Mouse (Mus musculus) neural tube, embryonic 11.5 days (tissue): ENCODE measurements around the gene Ergic2. TPM values are rescaled to one million over a fixed set of nuclear protein-coding genes. Genes with fewer than 3 reads are reported as not detected.
A peak's percentile ranks its signal among the peaks of the same experiment; 100 is the strongest.

ENCODE experiments used
- ATAC-seq: fragments of 200-750 bp; cut with Nextera tagmentation; 2 replicates; pipeline ENCODE4 v1.8.0; 2017; ENCODE audit warnings: moderate number of reproducible peaks, mild to moderate bottlenecking, moderate TSS enrichment, moderate library complexity; ENCODE audit not compliant: insufficient read depth, low FRiP score, low TSS enrichment
- DNase-seq: peaks from one replicate; pipeline ENCODE4 v3.0.0-alpha.2; 2015; ENCODE audit warnings: low spot score
- H3K27ac ChIP-seq: fragments of 300-500 bp; sonication (generic); 2 replicates; pipeline ENCODE4 v1.5.1; 2014; ENCODE audit warnings: low read depth, mild to moderate bottlenecking, low read length
- H3K27me3 ChIP-seq: fragments of 300-500 bp; sonication (generic); 2 replicates; pipeline ENCODE4 v1.6.1; 2014; ENCODE audit warnings: mild to moderate bottlenecking, low read length, mixed read lengths; ENCODE audit not compliant: control insufficient read depth, insufficient read depth
- H3K36me3 ChIP-seq: fragments of 300-500 bp; sonication (generic); 2 replicates; pipeline ENCODE4 v1.6.1; 2014; ENCODE audit warnings: mild to moderate bottlenecking, low read length, moderate library complexity, mixed read lengths; ENCODE audit not compliant: control insufficient read depth, insufficient read depth
- H3K4me1 ChIP-seq: fragments of 300-500 bp; sonication (generic); 2 replicates; pipeline ENCODE4 v1.6.1; 2014; ENCODE audit warnings: low read length, mixed read lengths; ENCODE audit not compliant: control insufficient read depth, insufficient read depth
- H3K4me2 ChIP-seq: fragments of 300-500 bp; sonication (generic); 2 replicates; pipeline ENCODE4 v1.6.1; 2014; ENCODE audit warnings: low read depth, mild to moderate bottlenecking, moderate library complexity
- H3K4me3 ChIP-seq: fragments of 300-500 bp; sonication (generic); 2 replicates; pipeline ENCODE4 v1.5.1; 2014; ENCODE audit warnings: low read depth, low read length
- H3K9ac ChIP-seq: fragments of 300-500 bp; sonication (generic); 2 replicates; pipeline ENCODE4 v1.6.1; 2014; ENCODE audit warnings: mild to moderate bottlenecking, low read length
- H3K9me3 ChIP-seq: fragments of 300-500 bp; sonication (generic); 2 replicates; pipeline ENCODE4 v1.6.1; 2016; ENCODE audit warnings: low read length; ENCODE audit not compliant: control insufficient read depth
- WGBS: fragments of 180-500 bp; shearing (Covaris S2); extraction: QIAGEN DNeasy Blood & Tissue Kit; methylation state at CpG from one replicate; pipeline ENCODE4 v1.1.7; 2014; 5-methylcytosine and 5-hydroxymethylcytosine counted together
- polyA plus RNA-seq: library from polyadenylated mRNA; unstranded; fragments of >200 nt; fragmentation: Nextera tagmentation; extraction: Ambion mirVana; gene quantifications from 2 replicates; pipeline ENCODE4 v1.2.1, GENCODE M21; 2014

The Ergic2 gene
- polyA plus RNA-seq, 1 experiment from 2014 or later, result 210 TPM

DNA sequence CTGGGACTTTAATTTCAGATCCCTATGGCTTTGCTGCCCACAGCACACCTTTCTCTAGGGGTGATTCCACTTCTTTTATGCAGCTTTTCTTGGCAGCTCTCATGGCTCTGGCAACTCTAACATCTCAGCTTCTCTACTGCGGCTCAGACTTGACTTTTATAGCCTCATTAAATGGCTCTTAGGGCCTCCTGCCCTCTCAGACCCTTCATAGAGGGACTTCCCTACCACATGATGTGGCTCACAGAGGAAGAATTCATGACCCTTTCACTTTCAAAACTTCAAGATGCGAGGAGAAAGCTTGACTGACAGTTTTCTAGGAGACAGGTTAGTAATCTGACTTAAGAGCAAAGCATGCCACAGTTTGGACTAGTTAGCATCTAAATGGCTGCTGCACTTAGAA, 10.5 kb upstream of the Ergic2 start:
- Histone ChIP-seq H3K27ac (no peak overlapping the region), H3K9me3 (no peaks in the 10 kb centered on the region), H3K4me2 (no peak overlapping the region), H3K4me1 (no peaks in the 10 kb centered on the region), H3K4me3 (no peak overlapping the region), H3K36me3 (no peaks in the 10 kb centered on the region), H3K27me3 (no peaks in the 10 kb centered on the region), H3K9ac (no peak overlapping the region)
- DNase-seq (no peak), ATAC-seq (no peak)
- 51% methylated on average over 2 of the region's 2 CpGs for WGBS

DNA sequence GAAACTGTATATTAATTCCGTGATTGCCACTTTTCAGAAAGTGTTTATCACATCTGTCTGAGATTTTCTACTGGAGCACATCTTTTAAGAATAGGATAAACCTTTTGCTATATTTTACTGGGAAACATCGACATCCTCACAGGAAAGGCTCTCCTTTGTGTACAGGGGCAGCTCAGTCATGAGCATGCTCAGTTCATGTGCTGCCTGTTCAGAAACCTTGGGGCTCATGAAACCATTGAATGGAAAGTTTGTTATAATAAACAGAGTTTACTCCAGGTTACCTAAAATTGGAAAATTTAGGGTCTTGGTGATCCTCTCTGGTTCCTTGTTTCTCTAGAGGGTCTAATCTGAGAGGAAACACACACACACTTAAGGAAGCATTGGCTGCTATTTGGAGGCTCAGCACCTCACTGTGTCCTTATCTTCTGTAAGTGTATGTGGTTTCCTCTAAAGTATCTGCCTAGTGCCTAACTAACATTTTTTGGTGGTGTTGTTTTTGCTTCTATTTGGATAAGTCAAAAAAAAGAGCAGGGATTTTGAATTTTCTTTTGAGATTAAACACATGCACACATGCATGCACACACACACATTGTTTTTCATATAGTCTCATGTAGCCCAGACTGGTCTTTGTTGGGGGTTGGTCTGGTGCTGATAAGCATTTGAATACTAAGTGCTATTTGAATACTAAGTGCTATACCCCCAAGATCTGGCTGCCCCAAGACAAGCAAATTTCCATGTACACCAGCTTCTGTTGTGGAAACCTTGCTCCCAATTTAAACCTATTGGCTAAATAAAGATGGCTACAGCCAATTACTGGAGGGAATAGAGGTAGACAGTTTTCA, 6.3 kb upstream of the Ergic2 start:
- Histone ChIP-seq H3K4me1 (no peaks in the 10 kb centered on the region), H3K27me3 (no peaks in the 10 kb centered on the region), H3K4me3 (no peak overlapping the region), H3K4me2 (no peak overlapping the region), H3K9me3 (no peaks in the 10 kb centered on the region), H3K9ac (no peak overlapping the region), H3K36me3 (no peaks in the 10 kb centered on the region), H3K27ac (no peak overlapping the region)
- ATAC-seq, result no peak
- DNase-seq, result no peak
- 87% methylated on average over 2 of the region's 2 CpGs for WGBS

DNA sequence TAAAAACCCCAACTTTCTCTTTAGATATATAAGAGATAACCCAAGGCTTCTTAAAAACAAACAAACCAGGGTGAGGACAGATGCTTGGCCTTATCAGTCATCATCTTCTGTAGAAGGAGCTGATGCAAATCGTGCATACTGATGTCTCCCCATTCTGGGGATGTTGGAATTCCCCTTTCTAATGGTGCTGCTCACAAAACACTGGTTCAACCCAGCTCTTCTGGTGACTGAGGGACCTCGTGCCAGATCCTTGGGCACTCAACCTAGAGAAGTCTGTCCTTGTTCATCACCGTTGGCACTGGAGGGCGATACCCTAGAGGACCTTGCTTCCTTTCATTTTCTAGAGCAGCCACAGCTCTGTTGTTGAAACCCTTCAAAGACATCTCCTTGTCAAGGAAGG, 4.6 kb upstream of the Ergic2 start:
- H3K27ac ChIP-seq, result no peak overlapping the region
- H3K9me3 ChIP-seq, result no peaks in the 10 kb centered on the region
- no peak overlapping the region for H3K4me3 ChIP-seq
- 95% methylated on average over 4 of the region's 4 CpGs for WGBS
- no peak overlapping the region for H3K9ac ChIP-seq
- ATAC-seq (no peak), DNase-seq (no peak)
- 0 out of 2 replicates have a peak, but pooled peaks cover 2% of the 10 kb centered on the region for H3K4me1 ChIP-seq
- no peaks in the 10 kb centered on the region for H3K27me3 ChIP-seq
- no peaks in the 10 kb centered on the region for H3K36me3 ChIP-seq
- no peak overlapping the region for H3K4me2 ChIP-seq

DNA sequence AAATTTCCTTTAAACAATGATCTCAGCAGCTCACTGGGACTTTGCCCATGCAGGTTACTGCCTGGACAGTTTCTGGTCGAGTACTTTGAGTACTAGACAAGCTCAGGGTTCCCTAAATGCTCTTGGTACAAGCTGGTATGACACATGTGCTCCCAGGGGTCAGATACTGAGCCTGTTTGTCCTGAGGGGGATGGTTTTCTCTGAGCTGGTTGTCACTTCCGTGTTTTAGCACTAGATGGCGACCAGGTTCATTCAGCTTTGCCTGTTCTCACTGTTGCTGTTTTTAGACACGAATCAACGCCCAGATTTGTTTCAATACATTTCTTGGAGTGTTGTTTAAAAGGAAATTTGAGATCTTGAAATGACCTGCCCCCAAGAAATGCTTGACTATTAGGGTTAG, 2.6 kb upstream of the Ergic2 start:
- Histone ChIP-seq H3K9ac (no peak overlapping the region), H3K4me1 (0 out of 2 replicates have a peak, but pooled peaks cover 2% of the 10 kb centered on the region), H3K9me3 (no peaks in the 10 kb centered on the region), H3K27me3 (no peaks in the 10 kb centered on the region), H3K27ac (no peak overlapping the region), H3K36me3 (no peaks in the 10 kb centered on the region), H3K4me3 (no peak overlapping the region), H3K4me2 (no peak overlapping the region)
- WGBS, result 16% methylated on average over 5 of the region's 5 CpGs
- peak; percentile 58 for DNase-seq
- no peak for ATAC-seq

DNA sequence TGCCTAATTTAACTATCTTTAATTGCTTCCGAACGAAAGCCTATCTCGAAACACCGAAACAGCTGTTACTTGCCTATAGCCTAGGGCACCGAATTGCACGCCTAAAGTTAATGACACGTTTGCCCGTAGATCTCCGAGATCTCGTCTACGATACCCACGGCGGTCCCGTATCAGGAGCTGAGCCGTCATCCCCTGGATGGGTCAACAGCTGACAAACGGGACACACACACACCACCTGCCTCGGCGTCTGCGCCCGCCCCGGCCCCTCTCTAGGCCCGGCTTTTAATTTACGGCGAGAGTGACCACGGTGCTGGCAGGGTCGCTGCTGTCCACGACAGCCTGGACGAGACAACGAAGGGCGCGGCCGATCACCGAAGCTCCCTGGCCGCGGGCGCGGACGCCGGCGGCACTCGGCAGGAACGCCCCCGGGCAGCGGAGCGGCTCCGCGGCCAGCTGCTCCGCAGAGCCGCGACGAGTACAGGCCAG, 740 bp downstream of the Ergic2 start:
- DNase-seq, result no peak
- Histone ChIP-seq H3K36me3 (no peaks in the 10 kb centered on the region), H3K4me1 (0 out of 2 replicates have a peak, but pooled peaks cover 2% of the 10 kb centered on the region), H3K9me3 (no peaks in the 10 kb centered on the region), H3K9ac (peak overlapping the region; percentile 99), H3K27ac (peak overlapping the region; percentile 81), H3K4me3 (peak overlapping the region; percentile 96), H3K4me2 (peak overlapping the region; percentile 75), H3K27me3 (no peaks in the 10 kb centered on the region)
- ATAC-seq, result peak; percentile 71
- WGBS, result under 1% methylated on average over 51 of the region's 51 CpGs

DNA sequence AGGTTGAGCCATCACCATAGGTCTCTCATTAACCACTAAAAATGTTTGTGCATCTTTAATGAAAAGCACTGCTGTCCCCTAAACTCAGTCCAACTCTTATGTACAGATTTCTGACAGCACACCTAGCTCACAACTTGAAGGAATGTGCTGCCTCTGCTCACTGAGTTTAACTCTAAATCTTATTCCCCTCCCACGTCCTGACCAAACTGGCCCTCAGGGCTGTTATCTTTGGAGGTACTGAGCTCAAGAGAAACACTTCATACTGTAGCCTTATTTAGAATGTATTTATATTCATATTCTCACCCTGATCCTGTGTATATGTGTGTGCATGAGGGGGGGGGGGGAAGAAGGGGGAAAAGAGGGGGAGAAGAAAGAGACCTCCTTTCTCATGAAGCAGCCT, 4.7 kb downstream of the Ergic2 start:
- Histone ChIP-seq H3K36me3 (no peaks in the 10 kb centered on the region; the same call in 1 of the 2 replicates), H3K4me2 (no peak overlapping the region), H3K27ac (no peak overlapping the region), H3K4me1 (no peaks in the 10 kb centered on the region), H3K27me3 (no peaks in the 10 kb centered on the region), H3K9me3 (no peaks in the 10 kb centered on the region), H3K4me3 (no peak overlapping the region), H3K9ac (no peak overlapping the region)
- WGBS, result 77% methylated on average over 1 of the region's 1 CpGs
- ATAC-seq (no peak), DNase-seq (no peak)

DNA sequence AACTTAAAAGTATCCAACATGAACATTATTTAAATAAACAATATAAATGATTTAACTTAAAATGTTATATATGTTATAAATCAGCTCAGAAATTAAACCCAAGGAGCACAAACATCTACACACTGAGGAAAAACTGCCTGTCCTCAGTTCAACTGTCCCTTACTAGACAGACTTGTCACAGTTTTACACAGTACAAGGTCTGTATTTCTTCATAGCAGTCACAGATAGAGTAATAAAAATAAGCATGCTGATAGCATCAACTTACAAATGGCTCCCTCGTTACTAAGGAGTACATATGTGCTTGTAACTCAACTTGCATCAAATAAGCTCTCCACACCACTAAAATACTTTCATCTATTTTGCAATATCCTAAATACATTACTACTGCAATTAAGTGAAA, 7.0 kb downstream of the Ergic2 start:
- H3K36me3 ChIP-seq, result no peaks in the 10 kb centered on the region; the same call in 1 of the 2 replicates
- H3K27ac ChIP-seq, result no peak overlapping the region
- WGBS, result 95% methylated on average over 1 of the region's 1 CpGs

DNA sequence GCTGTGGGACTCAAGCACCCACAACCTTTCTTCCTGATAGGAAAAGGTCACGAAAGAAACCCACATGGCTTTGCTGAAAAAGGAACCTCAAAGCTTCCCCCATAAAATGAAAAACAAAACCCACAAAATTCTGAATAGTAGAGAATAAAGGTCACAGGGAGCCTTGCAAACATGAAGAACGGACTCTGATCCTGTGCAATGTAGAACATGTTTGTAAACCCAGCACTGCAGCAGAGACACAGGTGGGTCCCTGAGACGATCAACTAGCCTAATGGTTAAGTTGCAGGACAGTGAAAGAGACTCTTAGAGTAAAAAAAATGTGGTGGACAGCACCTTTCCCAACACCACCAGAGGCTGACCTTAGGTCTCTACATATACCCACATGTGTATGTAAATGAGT, 12.4 kb downstream of the Ergic2 start:
- Histone ChIP-seq H3K36me3 (peaks cover 3% of the 10 kb centered on the region; the same call in 1 of the 2 replicates), H3K4me1 (no peaks in the 10 kb centered on the region)
- ATAC-seq, result no peak

More for the DNA sequence above, 7.0 kb downstream of the Ergic2 start:
- Histone ChIP-seq H3K27me3 (no peaks in the 10 kb centered on the region), H3K9ac (no peak overlapping the region), H3K9me3 (no peaks in the 10 kb centered on the region), H3K4me3 (no peak overlapping the region), H3K4me2 (no peak overlapping the region), H3K4me1 (no peaks in the 10 kb centered on the region)
- DNase-seq (no peak), ATAC-seq (no peak)

DNA sequence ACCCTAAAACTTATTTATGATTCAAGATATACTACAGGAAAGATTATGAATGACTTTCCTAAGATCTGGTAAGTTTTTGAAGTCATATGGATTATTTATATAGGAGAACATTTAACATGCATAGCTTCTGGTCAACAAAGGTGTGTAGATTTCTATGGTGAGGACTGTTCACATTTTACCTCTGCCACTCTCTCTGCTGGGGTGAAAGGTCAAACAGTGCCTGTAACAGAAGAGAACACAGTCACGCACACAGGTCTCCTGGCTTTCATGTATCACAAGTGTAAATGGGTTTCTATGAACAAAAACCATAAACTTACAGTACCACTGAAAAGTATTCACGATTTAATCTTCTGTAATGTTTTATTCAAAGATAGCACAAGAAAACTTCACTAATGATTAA, 13.0 kb downstream of the Ergic2 start:
- no peak for DNase-seq
- Histone ChIP-seq H3K4me3 (no peak overlapping the region), H3K9ac (no peak overlapping the region), H3K36me3 (peaks cover 3% of the 10 kb centered on the region), H3K9me3 (no peaks in the 10 kb centered on the region), H3K27me3 (no peaks in the 10 kb centered on the region), H3K4me2 (no peak overlapping the region), H3K27ac (no peak overlapping the region), H3K4me1 (no peaks in the 10 kb centered on the region)
- 91% methylated on average over 2 of the region's 2 CpGs for WGBS
- ATAC-seq, result no peak

More for the DNA sequence above, 12.4 kb downstream of the Ergic2 start:
- Histone ChIP-seq H3K4me3 (no peak overlapping the region), H3K4me2 (no peak overlapping the region), H3K27me3 (no peaks in the 10 kb centered on the region), H3K9ac (no peak overlapping the region), H3K9me3 (no peaks in the 10 kb centered on the region), H3K27ac (no peak overlapping the region)
- no peak for DNase-seq
- WGBS, result 97% methylated on average over 3 of the region's 3 CpGs
